Mouse (Mus musculus) central nervous system, embryonic 11.5 days (tissue): Measurements from ENCODE around the gene Gm10306. TPM values are rescaled to one million over a fixed set of nuclear protein-coding genes. Genes with fewer than 3 reads are reported as not detected.

Source experiments
- polyA plus RNA-seq: library from polyadenylated mRNA; depleted of rRNA; stranded (reverse); fragments of >200 nt; gene quantifications from 2 replicates; pipeline ENCODE4 v1.2.3, GENCODE M21; 2012; rRNA removed

The Gm10306 gene
- polyA plus RNA-seq, result not detected in 2 replicates

DNA sequence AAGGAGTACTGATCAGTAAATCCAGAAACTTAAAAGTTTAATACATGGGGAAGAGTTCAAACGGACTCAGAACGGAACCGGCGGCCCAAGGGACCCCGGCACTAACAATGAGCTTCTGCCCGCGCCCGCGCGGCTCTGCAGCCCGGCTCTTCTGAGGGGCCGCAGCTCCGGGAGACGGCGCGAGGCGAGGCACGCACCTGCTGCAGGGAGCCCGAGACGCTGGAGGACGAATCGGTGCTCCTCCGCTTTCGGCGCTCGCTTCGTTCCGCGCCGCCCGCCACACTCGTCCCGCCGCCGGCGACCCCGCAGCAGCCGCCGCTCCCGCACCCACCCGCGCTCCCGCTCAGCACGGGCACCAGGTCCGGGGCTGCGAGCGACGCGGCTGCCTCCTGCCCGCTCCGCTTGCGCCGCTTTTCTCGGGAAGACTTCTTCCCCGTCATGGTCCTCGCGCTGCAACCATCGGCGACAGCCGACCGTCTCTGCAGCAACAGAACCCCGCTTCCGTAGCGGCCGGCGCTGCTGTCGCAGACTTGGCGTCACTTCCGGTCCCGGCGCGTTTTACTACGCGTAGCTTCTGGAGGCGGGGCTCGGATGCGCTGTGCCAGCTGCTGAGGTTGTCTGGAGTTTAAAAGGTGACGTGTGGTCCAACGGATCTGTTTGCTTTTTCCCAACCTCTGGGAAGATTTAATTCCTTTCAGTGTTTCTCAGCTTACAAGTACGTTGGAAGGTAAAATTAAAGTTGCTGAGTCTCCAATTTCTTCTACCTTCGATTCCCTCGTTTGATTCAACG is at the start of gene Gm10306, which contains the start of gene Caap1:
Gm10306 (plus strand) TSS at position 282 of the 790 bp plus-strand sequence.
Caap1 (minus strand) TSS at position 532 of the 790 bp plus-strand sequence.

GRCm38 (mm10) chr4:94603031-94603629 is 46.8 kb downstream of the Gm10306 start, which contains the start of gene Plaa:
Plaa (minus strand) TSS chr4:94603244.

Other genes with a start within 250 kb of the Gm10306 start
- gene Caap1, start 250 bp downstream of the Gm10306 start, polyA plus RNA-seq, result 20.4 and 32.1 TPM in 2 replicates
- 64.7 and 66.5 TPM in 2 replicates for gene Plaa, start 46.7 kb downstream of the Gm10306 start, polyA plus RNA-seq
- 39.7 and 41.9 TPM in 2 replicates for gene Ift74, start 57.9 kb downstream of the Gm10306 start, polyA plus RNA-seq
- 0.04 TPM in 1 of 2 replicates, not detected in the other for gene Lrrc19, start 93.6 kb downstream of the Gm10306 start, polyA plus RNA-seq
- gene Tek, start 182.7 kb downstream of the Gm10306 start, polyA plus RNA-seq, result 6.1 and 8.6 TPM in 2 replicates